Mouse (Mus musculus) heart, embryonic 13.5 days (tissue): ENCODE results near the gene Frmd4a. TPM values are rescaled to one million over a fixed set of nuclear protein-coding genes. Genes with fewer than 3 reads are reported as not detected.

Experiments used
- ATAC-seq: fragments of 200-750 bp; cut with Nextera tagmentation; 2 replicates; pipeline ENCODE4 v1.8.0; 2017; ENCODE audit warnings: moderate TSS enrichment; ENCODE audit not compliant: insufficient number of reproducible peaks, low FRiP score, low TSS enrichment; ENCODE audit errors: extremely low read depth
- H3K27ac ChIP-seq: fragments of 300-500 bp; sonication (generic); replicated peaks from 2 replicates; pipeline ENCODE4 v1.5.1; 2015; ENCODE audit warnings: moderate library complexity, mild to moderate bottlenecking, inconsistent platforms
- H3K27me3 ChIP-seq: fragments of 300-500 bp; sonication (generic); replicated peaks from 2 replicates; pipeline ENCODE4 v1.6.1; 2015; ENCODE audit warnings: mild to moderate bottlenecking, inconsistent platforms
- H3K36me3 ChIP-seq: fragments of 300-500 bp; sonication (generic); 2 replicates; pipeline ENCODE4 v1.6.1; 2015; ENCODE audit warnings: mild to moderate bottlenecking, inconsistent platforms
- H3K4me1 ChIP-seq: fragments of 300-500 bp; sonication (generic); 2 replicates; pipeline ENCODE4 v1.6.1; 2015; ENCODE audit warnings: inconsistent platforms
- H3K4me2 ChIP-seq: fragments of 300-500 bp; sonication (generic); 2 replicates; pipeline ENCODE4 v1.6.1; 2015; ENCODE audit warnings: inconsistent platforms, mild to moderate bottlenecking, moderate library complexity
- H3K4me3 ChIP-seq: fragments of 300-500 bp; sonication (generic); 2 replicates; pipeline ENCODE4 v1.5.1; 2015; ENCODE audit warnings: moderate library complexity, mild to moderate bottlenecking, inconsistent platforms
- H3K9ac ChIP-seq: fragments of 300-500 bp; sonication (generic); 2 replicates; pipeline ENCODE4 v1.6.1; 2015; ENCODE audit warnings: inconsistent platforms, mild to moderate bottlenecking, moderate library complexity
- H3K9me3 ChIP-seq: fragments of 300-500 bp; sonication (generic); 2 replicates; pipeline ENCODE4 v1.6.1; 2016; ENCODE audit warnings: inconsistent platforms
- WGBS: fragments of 180-500 bp; shearing (Covaris S2); methylation state at CpG from one replicate; pipeline ENCODE4 v1.1.7; 2015; ENCODE audit warnings: mixed read lengths; 5-methylcytosine and 5-hydroxymethylcytosine counted together
- polyA plus RNA-seq: library from polyadenylated mRNA; unstranded; fragments of >200 nt; fragmentation: Nextera tagmentation; extraction: Ambion mirVana; gene quantifications from 2 replicates; pipeline ENCODE4 v1.2.1, GENCODE M21; 2015

The Frmd4a gene
- polyA plus RNA-seq, 1 experiment from 2014 or later = 15.2 TPM

- Histone ChIP-seq H3K4me3 (no peak overlapping the region), H3K27me3 (no peaks in the 10 kb centered on the region), H3K36me3 (peaks cover 8% of the 10 kb centered on the region; the same call in 1 of the 2 replicates), H3K27ac (no peak overlapping the region), H3K9me3 (no peaks in the 10 kb centered on the region), H3K9ac (no peak overlapping the region), H3K4me1 (peaks cover 52% of the 10 kb centered on the region), H3K4me2 (no peak overlapping the region)
- no peak for ATAC-seq
- whole genome bisulfite sequencing = 83% methylated on average over 6 of the region's 6 CpGs
Observed at GRCm38 (mm10) chr2:4545261-4545660, 527.7 kb downstream of the Frmd4a start.

GRCm38 (mm10) chr2:4547003-4547662 is 529.6 kb downstream of the Frmd4a start:
- peaks cover 17% of the 10 kb centered on the region for H3K36me3 ChIP-seq
- WGBS = 86% methylated on average over 5 of the region's 5 CpGs
- H3K4me3 ChIP-seq = no peak overlapping the region
- H3K4me1 ChIP-seq = peaks cover 43% of the 10 kb centered on the region
- no peak overlapping the region for H3K9ac ChIP-seq
- H3K4me2 ChIP-seq = no peak overlapping the region
- H3K9me3 ChIP-seq = no peaks in the 10 kb centered on the region
- no peak overlapping the region for H3K27ac ChIP-seq
- ATAC-seq = no peak
- H3K27me3 ChIP-seq = no peaks in the 10 kb centered on the region

GRCm38 (mm10) chr2:4549271-4549670 is 531.8 kb downstream of the Frmd4a start:
- ATAC-seq = no peak
- Histone ChIP-seq H3K4me1 (peaks cover 21% of the 10 kb centered on the region), H3K27ac (0 out of 2 replicates have a peak overlapping the region, but pooled peaks have one; percentile 8), H3K4me3 (no peak overlapping the region), H3K9me3 (no peaks in the 10 kb centered on the region), H3K4me2 (no peak overlapping the region), H3K27me3 (no peaks in the 10 kb centered on the region), H3K36me3 (peaks cover 11% of the 10 kb centered on the region), H3K9ac (no peak overlapping the region)
- 84% methylated on average over 14 of the region's 14 CpGs for WGBS

GRCm38 (mm10) chr2:4550017-4550763 is 532.7 kb downstream of the Frmd4a start:
- H3K27ac ChIP-seq = 0 out of 2 replicates have a peak overlapping the region, but pooled peaks have one; percentile 8
- no peaks in the 10 kb centered on the region for H3K9me3 ChIP-seq
- peaks cover 20% of the 10 kb centered on the region for H3K4me1 ChIP-seq
- H3K4me3 ChIP-seq = no peak overlapping the region
- WGBS = 79% methylated on average over 10 of the region's 10 CpGs
- peaks cover 11% of the 10 kb centered on the region for H3K36me3 ChIP-seq
- H3K27me3 ChIP-seq = no peaks in the 10 kb centered on the region
- H3K4me2 ChIP-seq = no peak overlapping the region
- ATAC-seq = no peak
- no peak overlapping the region for H3K9ac ChIP-seq

- 40% methylated on average over 2 of the region's 2 CpGs for WGBS
- H3K4me2 ChIP-seq = no peak overlapping the region
- peaks cover 33% of the 10 kb centered on the region for H3K4me1 ChIP-seq
- no peaks in the 10 kb centered on the region for H3K9me3 ChIP-seq
- no peak overlapping the region for H3K9ac ChIP-seq
- H3K27ac ChIP-seq = no peak overlapping the region
- no peak overlapping the region for H3K4me3 ChIP-seq
- H3K27me3 ChIP-seq = no peaks in the 10 kb centered on the region
- H3K36me3 ChIP-seq = peaks cover 11% of the 10 kb centered on the region
- no peak for ATAC-seq
Observed at GRCm38 (mm10) chr2:4551438-4551837, 533.9 kb downstream of the Frmd4a start.

- ATAC-seq = no peak
- H3K27ac ChIP-seq = no peak overlapping the region
- WGBS = 88% methylated on average over 2 of the region's 2 CpGs
- H3K4me3 ChIP-seq = no peak overlapping the region
- H3K9ac ChIP-seq = no peak overlapping the region
- H3K27me3 ChIP-seq = no peaks in the 10 kb centered on the region
- H3K4me1 ChIP-seq = peaks cover 37% of the 10 kb centered on the region
- H3K9me3 ChIP-seq = no peaks in the 10 kb centered on the region
- H3K36me3 ChIP-seq = peaks cover 11% of the 10 kb centered on the region
- no peak overlapping the region for H3K4me2 ChIP-seq
Observed at GRCm38 (mm10) chr2:4551866-4552265, 534.3 kb downstream of the Frmd4a start.

- Histone ChIP-seq H3K9ac (no peak overlapping the region), H3K4me2 (no peak overlapping the region), H3K27me3 (no peaks in the 10 kb centered on the region), H3K4me3 (no peak overlapping the region), H3K36me3 (peaks cover 11% of the 10 kb centered on the region), H3K4me1 (peaks cover 43% of the 10 kb centered on the region), H3K27ac (no peak overlapping the region), H3K9me3 (no peaks in the 10 kb centered on the region)
- ATAC-seq = no peak
- 69% methylated on average over 4 of the region's 4 CpGs for WGBS
Observed at GRCm38 (mm10) chr2:4552486-4552885, 535.0 kb downstream of the Frmd4a start.

- peak overlapping the region; percentile 40 for H3K27ac ChIP-seq
- H3K36me3 ChIP-seq = peaks cover 11% of the 10 kb centered on the region
- H3K4me3 ChIP-seq = no peak overlapping the region
- ATAC-seq = no peak
- no peak overlapping the region for H3K4me2 ChIP-seq
- no peaks in the 10 kb centered on the region for H3K27me3 ChIP-seq
- H3K9me3 ChIP-seq = no peaks in the 10 kb centered on the region
- WGBS = 38% methylated on average over 7 of the region's 7 CpGs
- peaks cover 51% of the 10 kb centered on the region for H3K4me1 ChIP-seq
- no peak overlapping the region for H3K9ac ChIP-seq
Observed at GRCm38 (mm10) chr2:4555221-4555631, 537.7 kb downstream of the Frmd4a start.

GRCm38 (mm10) chr2:4556188-4556587 is 538.7 kb downstream of the Frmd4a start:
- H3K4me2 ChIP-seq = no peak overlapping the region
- ATAC-seq = no peak
- 71% methylated on average over 10 of the region's 10 CpGs for WGBS
- H3K27me3 ChIP-seq = no peaks in the 10 kb centered on the region
- H3K4me3 ChIP-seq = no peak overlapping the region
- H3K9ac ChIP-seq = peak overlapping the region; percentile 35; the same call in 1 of the 2 replicates
- H3K27ac ChIP-seq = 0 out of 2 replicates have a peak overlapping the region, but pooled peaks have one; percentile 100
- no peaks in the 10 kb centered on the region for H3K9me3 ChIP-seq
- peaks cover 60% of the 10 kb centered on the region for H3K4me1 ChIP-seq
- H3K36me3 ChIP-seq = peaks cover 3% of the 10 kb centered on the region

- Histone ChIP-seq H3K4me1 (peaks cover 64% of the 10 kb centered on the region), H3K9me3 (no peaks in the 10 kb centered on the region), H3K27ac (peak overlapping the region; percentile 100), H3K9ac (peak overlapping the region; percentile 24; the same call in 1 of the 2 replicates), H3K36me3 (no peaks in the 10 kb centered on the region), H3K4me2 (peak overlapping the region; percentile 78), H3K4me3 (no peak overlapping the region), H3K27me3 (no peaks in the 10 kb centered on the region)
- WGBS = 26% methylated on average over 4 of the region's 4 CpGs
- ATAC-seq = no peak
Observed at GRCm38 (mm10) chr2:4557028-4557427, 539.5 kb downstream of the Frmd4a start.

GRCm38 (mm10) chr2:4557466-4557865 is 539.9 kb downstream of the Frmd4a start:
- peak overlapping the region; percentile 24 for H3K9ac ChIP-seq
- peak overlapping the region; percentile 100 for H3K27ac ChIP-seq
- no peak overlapping the region for H3K4me3 ChIP-seq
- peaks cover 69% of the 10 kb centered on the region for H3K4me1 ChIP-seq
- WGBS = 32% methylated on average over 4 of the region's 4 CpGs
- peak overlapping the region; percentile 78; the same call in 1 of the 2 replicates for H3K4me2 ChIP-seq
- H3K9me3 ChIP-seq = no peaks in the 10 kb centered on the region
- no peaks in the 10 kb centered on the region for H3K27me3 ChIP-seq
- H3K36me3 ChIP-seq = no peaks in the 10 kb centered on the region
- ATAC-seq = no peak
